Mouse (Mus musculus) T-helper 17 cell (primary cell): ENCODE results near the gene Samd9l.
"Not testable (repeated sequence)": the region's sequence is repeated elsewhere in the genome, so short reads cannot be mapped to it uniquely, and the experiment has no call there.

Experiments
- in situ Hi-C, 2 experiments: fragments of 300-600 bp; cut with MboI, MseI; formaldehyde crosslinking; loops; 1 replicate in 1 of 2; 2 replicates in 1 of 2; pipeline ENCODE4 v1.15.1; 2025; ENCODE audit warnings: high pct_unique_total_duplicates in 2 of 2

Samd9l gene

DNA sequence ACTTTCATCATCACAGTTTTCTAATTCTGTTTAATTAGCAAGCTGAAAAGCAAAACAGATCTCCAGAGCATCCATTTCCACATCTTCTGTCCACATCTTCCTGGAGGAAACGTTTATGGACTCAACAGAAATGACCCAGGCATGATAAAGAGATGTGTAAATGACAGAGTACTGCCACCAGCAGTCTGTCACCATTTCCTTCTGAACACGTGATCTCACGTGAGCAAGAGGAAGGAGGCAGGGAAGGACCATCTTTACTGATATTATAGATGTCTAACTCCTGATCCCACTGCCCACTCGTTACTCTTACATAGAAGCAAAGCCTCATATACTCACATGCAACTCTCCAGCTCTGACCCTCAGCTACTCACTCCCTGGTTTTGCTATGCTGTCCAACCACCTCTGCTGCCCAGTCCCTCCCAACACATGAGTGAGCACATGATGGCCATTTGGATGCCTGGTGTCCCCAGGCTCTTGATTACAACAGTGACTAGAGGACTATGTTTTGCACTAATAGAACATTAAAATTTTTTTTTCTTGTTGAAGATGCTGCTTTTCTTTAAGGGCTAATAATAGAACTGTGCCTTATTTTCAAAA lies 54.2 kb downstream of the Samd9l start:
- in situ Hi-C loops, result loop anchor here in 1 of 2 experiments (10.0 kb wide), 1 partner anchor 50 kb away; the partner anchor contains the start of gene Samd9l

GRCm38 (mm10) chr6:3343603-3344247 lies 55.6 kb downstream of the Samd9l start:
- in situ Hi-C loops, result loop anchor here (5.0 to 10.0 kb wide), 2 partner anchors 51 to 54 kb away; partner anchors contain the start of gene Samd9l (in 2 of the 2)

DNA sequence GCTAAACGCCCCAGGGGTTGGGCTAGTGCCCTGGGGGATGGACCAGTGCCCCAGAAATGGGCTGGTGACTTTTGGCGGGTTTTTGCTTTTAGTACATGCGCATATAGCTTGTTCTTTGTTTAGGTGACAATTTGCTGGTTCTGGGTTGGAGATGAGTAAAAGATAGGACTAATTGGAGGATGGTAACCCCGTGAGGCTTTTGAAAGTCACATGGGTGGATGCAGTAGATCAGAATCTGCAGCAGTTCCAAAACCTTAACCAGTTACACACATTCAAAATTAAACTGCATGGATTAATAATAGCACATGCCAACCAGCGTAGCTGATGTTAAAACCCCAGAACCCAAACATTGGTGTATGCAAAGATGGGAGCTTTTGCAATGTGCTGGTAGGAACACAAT lies 57.9 kb downstream of the Samd9l start:
- in situ Hi-C loops, result loop anchor here (5.0 to 10.0 kb wide), 2 partner anchors 53 to 56 kb away; partner anchors contain the start of gene Samd9l (in 2 of the 2)

- in situ Hi-C loops, result loop anchor here (5.0 to 10.0 kb wide), 2 partner anchors 54 to 56 kb away; partner anchors contain the start of gene Samd9l (in 2 of the 2)
Observed at GRCm38 (mm10) chr6:3340928-3341327, 58.4 kb downstream of the Samd9l start.

- in situ Hi-C loops, result not testable (repeated sequence)
Observed at GRCm38 (mm10) chr6:3339131-3339530, 60.2 kb downstream of the Samd9l start.
